Mouse (Mus musculus): ENCODE data around the gene Dstn. TPM values are rescaled to one million over a fixed set of nuclear protein-coding genes. Genes with fewer than 3 reads are reported as not detected.

The Dstn gene
- polyA plus RNA-seq, 1 experiment from 2014 or later, result 736 TPM

DNA sequence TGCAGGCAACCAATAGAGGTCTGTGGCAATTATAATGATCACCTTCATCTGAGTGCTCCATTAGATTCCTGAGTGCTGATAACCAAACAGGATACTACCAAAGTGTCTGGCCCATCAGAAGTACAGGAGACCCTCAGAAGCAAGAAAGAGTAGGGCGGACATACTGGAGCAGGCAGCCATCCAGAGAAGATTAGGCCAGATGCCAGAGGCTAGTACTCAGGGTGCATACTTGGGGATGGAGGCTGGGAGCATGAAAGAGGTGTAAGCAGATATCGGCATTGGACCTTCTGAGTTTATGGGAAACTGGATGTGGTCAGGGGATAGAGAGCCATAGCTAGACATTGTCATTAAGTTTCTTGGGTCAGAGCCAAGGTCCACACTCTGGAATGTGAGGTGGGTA, 55.7 kb downstream of the Dstn start:
- no peak overlapping the region for H3K27ac ChIP-seq
- no peaks in the 10 kb centered on the region for H3K4me1 ChIP-seq
- no peaks in the 10 kb centered on the region for H3K9me3 ChIP-seq
- no peak overlapping the region for H3K4me2 ChIP-seq
- H3K4me3 ChIP-seq (replicated peaks), result no peak overlapping the region
- peaks cover 73% of the 10 kb centered on the region for H3K36me3 ChIP-seq
- ATAC-seq (ENCODE audit: insufficient read depth, low FRiP score, low read depth), result no peak
- H3K27me3 ChIP-seq (replicated peaks), result no peaks in the 10 kb centered on the region
- no peak overlapping the region for H3K9ac ChIP-seq
- WGBS, result 83% methylated on average over 2 of the region's 2 CpGs

DNA sequence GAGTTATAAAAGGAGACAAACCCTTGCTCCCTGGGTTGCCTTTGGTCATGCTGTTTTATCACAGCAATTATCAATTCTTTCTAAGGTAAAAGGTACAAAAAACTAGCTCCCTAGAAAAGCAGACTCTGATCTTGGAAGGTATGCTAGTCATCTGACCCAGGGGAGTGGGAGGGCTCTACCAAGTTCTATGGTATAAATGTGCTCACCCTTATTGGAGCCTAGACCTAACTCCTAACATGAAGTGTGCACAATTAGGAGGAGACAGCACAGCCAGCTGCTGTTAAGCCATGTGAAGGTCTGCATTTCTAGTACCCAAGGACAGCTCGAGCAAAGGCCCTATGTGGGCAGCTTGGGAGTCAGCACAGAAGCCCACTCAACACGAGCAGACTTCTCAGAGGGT, 56.8 kb downstream of the Dstn start:
- peaks cover 63% of the 10 kb centered on the region for H3K36me3 ChIP-seq
- no peak overlapping the region for H3K9ac ChIP-seq
- H3K4me3 ChIP-seq (replicated peaks), result no peak overlapping the region
- no peak overlapping the region for H3K27ac ChIP-seq
- no peak overlapping the region for H3K4me2 ChIP-seq
- no peaks in the 10 kb centered on the region for H3K9me3 ChIP-seq
- H3K4me1 ChIP-seq, result no peaks in the 10 kb centered on the region
- no peak for ATAC-seq (ENCODE audit: insufficient read depth, low FRiP score, low read depth)
- 72% methylated on average over 2 of the region's 2 CpGs for WGBS
- H3K27me3 ChIP-seq (replicated peaks), result no peaks in the 10 kb centered on the region

DNA sequence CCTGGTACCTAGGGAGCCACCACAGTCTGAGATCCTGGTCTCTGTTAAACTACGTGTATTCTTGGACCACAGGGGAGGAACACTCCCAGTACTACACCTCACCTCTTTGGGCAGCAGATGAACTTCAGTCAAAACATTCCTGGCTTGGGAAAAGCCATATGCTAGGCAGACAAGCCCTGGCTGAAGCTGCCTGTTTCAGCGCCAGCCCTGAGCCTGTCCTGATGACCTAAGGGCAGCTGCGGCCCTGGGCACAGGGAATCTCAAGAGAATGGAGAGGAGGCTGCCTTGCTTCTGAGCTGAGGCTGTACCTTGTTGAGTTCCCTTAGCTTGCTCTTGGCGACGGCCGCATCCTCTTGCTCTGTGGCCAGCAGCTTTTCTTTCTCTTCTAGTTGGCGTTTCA, 58.0 kb downstream of the Dstn start:
- WGBS, result 92% methylated on average over 7 of the region's 7 CpGs
- peaks cover 51% of the 10 kb centered on the region for H3K36me3 ChIP-seq
- no peaks in the 10 kb centered on the region for H3K9me3 ChIP-seq

DNA sequence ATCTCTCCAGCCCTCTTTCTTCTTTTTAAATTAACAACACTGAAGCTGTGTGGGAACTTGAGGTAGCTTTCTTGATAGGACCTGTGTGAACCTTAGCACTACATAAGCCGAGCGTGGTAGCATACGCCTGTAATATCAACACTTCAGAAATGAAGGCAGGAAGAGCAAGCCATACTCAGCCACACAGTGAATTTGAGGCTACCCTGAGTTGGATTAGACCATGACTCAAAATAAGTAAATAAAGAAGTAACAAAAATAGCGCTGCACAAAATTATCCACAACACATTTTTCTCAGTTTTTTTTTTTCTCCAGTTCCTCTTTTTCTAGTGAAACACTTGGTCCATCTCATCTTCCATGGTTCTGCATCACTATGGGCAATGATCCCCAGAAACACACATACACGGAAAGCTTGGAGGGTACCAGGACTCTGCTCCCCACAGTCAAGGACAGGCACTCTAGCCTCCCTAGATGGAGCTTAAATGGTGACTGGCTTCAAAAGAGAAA, 60.1 kb downstream of the Dstn start:
- Histone ChIP-seq H3K9ac (no peak overlapping the region), H3K27me3 (replicated peaks) (no peaks in the 10 kb centered on the region), H3K36me3 (peaks cover 46% of the 10 kb centered on the region), H3K4me2 (no peak overlapping the region), H3K4me1 (no peaks in the 10 kb centered on the region), H3K4me3 (replicated peaks) (no peak overlapping the region), H3K9me3 (no peaks in the 10 kb centered on the region), H3K27ac (no peak overlapping the region)
- 92% methylated on average over 5 of the region's 5 CpGs for WGBS
- no peak for ATAC-seq (ENCODE audit: insufficient read depth, low FRiP score, low read depth)

More for the DNA sequence above, 58.0 kb downstream of the Dstn start:
- no peak overlapping the region for H3K27ac ChIP-seq
- H3K9ac ChIP-seq, result no peak overlapping the region
- H3K4me2 ChIP-seq, result no peak overlapping the region
- H3K27me3 ChIP-seq (replicated peaks), result no peaks in the 10 kb centered on the region
- no peaks in the 10 kb centered on the region for H3K4me1 ChIP-seq
- H3K4me3 ChIP-seq (replicated peaks), result no peak overlapping the region
- no peak for ATAC-seq (ENCODE audit: insufficient read depth, low FRiP score, low read depth)

DNA sequence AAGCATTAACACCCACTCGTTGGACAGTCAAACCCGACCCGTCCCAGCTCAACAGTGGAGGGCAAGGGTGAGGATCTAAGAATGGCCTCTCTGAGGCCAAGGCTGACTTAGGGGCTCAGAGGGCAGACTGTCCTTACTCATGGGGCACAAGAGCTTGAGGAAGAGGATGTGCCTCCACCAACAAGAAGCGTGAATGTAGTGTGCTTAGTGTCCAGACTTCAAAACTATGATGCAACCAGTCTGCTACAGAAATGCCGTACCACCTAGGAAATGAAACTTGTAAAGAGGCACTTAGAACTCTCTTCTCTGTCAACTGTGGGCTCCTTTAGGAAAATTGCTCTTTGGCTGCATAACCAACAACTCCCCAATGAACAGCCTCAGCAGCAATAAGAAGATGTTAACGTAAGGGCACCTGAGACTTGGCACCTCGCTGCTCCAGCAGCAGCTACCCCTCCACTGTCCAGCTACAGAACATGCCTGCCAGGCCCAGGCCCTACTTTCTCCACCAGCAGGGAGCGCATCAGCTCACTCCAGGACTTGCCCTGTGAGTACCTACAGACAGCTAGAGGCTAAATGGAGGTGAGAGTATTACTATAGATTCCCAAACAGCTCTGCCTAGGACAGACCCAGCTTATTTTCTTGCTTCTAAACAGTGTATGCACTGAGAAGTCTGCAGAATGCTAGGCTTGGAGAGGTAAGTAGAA, 63.5 kb downstream of the Dstn start:
- no peak for ATAC-seq (ENCODE audit: insufficient read depth, low FRiP score, low read depth)
- H3K4me1 ChIP-seq, result no peaks in the 10 kb centered on the region
- no peaks in the 10 kb centered on the region for H3K9me3 ChIP-seq
- peaks cover 19% of the 10 kb centered on the region for H3K36me3 ChIP-seq
- H3K27ac ChIP-seq, result no peak overlapping the region
- no peak overlapping the region for H3K9ac ChIP-seq
- no peak overlapping the region for H3K4me2 ChIP-seq
- H3K27me3 ChIP-seq (replicated peaks), result no peaks in the 10 kb centered on the region
- H3K4me3 ChIP-seq (replicated peaks), result no peak overlapping the region
- 90% methylated on average over 8 of the region's 8 CpGs for WGBS

DNA sequence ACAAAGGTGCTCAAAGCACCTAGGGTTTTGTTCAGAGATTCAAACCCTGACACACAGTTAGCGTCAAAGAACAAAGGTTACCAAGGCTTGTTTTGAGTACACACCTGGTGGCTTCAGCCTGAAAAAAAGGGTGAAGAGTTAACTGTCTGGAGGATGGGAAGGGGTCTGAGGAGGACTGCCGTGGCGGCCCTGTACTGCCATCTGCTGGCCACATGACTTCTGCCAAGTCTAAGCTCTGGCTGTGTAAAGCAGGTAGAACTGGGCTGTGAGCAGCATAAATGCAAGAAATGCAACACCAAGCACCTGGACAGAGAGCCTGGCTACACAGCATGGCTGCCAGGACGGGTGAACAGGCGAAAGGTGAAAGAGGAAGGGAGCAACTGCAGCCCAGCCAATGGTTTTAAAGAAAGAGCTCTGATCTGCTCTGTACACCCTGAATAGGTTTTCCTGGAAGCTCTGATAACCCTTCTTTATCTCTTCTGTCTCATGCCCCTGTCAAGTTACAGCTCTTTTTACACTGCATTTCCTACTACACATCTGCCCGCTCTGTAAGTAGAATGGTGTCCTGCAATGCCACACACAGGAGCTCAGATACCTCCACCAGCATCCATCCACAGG, 65.8 kb downstream of the Dstn start:
- WGBS, result 34% methylated on average over 6 of the region's 6 CpGs
- H3K27ac ChIP-seq, result no peak overlapping the region

DNA sequence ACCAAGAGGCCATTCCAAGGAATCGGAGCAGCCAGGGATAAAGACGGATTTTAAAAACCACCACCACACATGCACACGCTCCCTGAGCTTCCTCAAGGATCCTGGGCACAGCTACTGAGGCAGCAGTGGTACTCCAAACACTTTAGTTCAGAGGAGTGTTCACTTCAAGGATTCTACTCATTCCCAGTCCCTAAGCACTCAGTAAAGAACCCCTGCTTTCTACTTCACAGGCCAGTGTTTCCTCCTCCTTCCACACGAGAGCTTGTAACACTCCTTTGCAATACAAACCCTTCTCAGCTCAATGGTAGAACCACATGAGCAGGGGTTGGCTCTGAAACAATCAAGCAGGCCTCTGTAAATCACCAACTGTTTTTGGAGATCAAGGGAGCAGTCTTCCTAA, 67.0 kb downstream of the Dstn start:
- no peak overlapping the region for H3K27ac ChIP-seq
- WGBS, result 78% methylated on average over 4 of the region's 4 CpGs
- no peak overlapping the region for H3K4me3 ChIP-seq (replicated peaks)
- no peaks in the 10 kb centered on the region for H3K27me3 ChIP-seq (replicated peaks)
- peaks cover 17% of the 10 kb centered on the region; the same call in 1 of the 2 replicates for H3K36me3 ChIP-seq
- H3K4me1 ChIP-seq, result no peaks in the 10 kb centered on the region
- H3K9ac ChIP-seq, result no peak overlapping the region
- no peak for ATAC-seq (ENCODE audit: insufficient read depth, low FRiP score, low read depth)
- H3K9me3 ChIP-seq, result no peaks in the 10 kb centered on the region
- no peak overlapping the region for H3K4me2 ChIP-seq

More for the DNA sequence above, 65.8 kb downstream of the Dstn start:
- H3K4me1 ChIP-seq, result no peaks in the 10 kb centered on the region
- H3K4me3 ChIP-seq (replicated peaks), result no peak overlapping the region
- peak; percentile 41; the same call in 1 of the 2 replicates for ATAC-seq (ENCODE audit: insufficient read depth, low FRiP score, low read depth)
- no peak overlapping the region for H3K4me2 ChIP-seq
- H3K9ac ChIP-seq, result no peak overlapping the region
- peaks cover 16% of the 10 kb centered on the region; the same call in 1 of the 2 replicates for H3K36me3 ChIP-seq
- H3K9me3 ChIP-seq, result no peaks in the 10 kb centered on the region
- no peaks in the 10 kb centered on the region for H3K27me3 ChIP-seq (replicated peaks)

DNA sequence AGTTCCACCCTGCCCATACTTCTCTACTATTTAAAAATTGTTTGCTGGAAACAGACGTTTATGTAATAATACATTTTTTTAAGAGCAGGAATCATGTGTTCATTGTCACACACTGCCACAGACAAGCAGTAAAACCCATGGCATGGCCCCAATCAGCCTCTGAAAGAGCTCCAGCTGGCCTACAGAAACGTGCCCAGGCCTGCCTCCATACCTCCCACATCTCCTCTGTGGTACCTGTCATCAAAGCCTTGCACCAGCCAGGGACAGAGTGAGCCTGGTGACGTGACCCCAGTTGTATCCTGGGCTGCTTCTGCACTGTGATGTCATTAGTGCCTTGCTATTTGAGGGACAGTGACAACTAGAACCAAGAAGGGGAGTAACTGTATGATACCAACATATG, 67.8 kb downstream of the Dstn start:
- WGBS, result 48% methylated on average over 3 of the region's 3 CpGs
- Histone ChIP-seq H3K4me2 (no peak overlapping the region), H3K9me3 (no peaks in the 10 kb centered on the region), H3K36me3 (peaks cover 22% of the 10 kb centered on the region; the same call in 1 of the 2 replicates), H3K4me3 (replicated peaks) (no peak overlapping the region), H3K27me3 (replicated peaks) (no peaks in the 10 kb centered on the region), H3K27ac (no peak overlapping the region), H3K9ac (no peak overlapping the region), H3K4me1 (no peaks in the 10 kb centered on the region)
- 0 out of 2 replicates have a peak, but pooled peaks have one; percentile 19 for ATAC-seq (ENCODE audit: insufficient read depth, low FRiP score, low read depth)

DNA sequence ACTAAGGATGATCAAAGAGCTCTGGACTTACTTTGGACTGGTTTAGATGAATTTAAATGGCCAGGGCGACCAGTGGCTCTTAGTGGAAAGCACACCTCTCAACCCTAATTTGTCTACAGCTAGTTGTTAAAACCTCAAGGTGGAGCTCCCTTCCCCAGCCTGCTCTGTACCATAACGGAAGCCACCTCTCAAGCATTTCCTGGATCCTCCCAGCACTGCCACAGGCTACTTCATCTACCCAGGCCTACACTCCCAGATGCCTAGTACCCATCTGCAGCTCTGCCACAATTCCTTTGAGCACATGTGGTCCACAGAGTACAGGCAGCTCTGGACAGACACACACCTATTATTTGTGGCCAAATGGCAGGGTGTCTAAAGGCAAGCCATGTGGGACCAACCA, 68.4 kb downstream of the Dstn start:
- Histone ChIP-seq H3K4me3 (replicated peaks) (no peak overlapping the region), H3K4me2 (no peak overlapping the region), H3K27ac (no peak overlapping the region), H3K4me1 (no peaks in the 10 kb centered on the region), H3K36me3 (peaks cover 22% of the 10 kb centered on the region; the same call in 1 of the 2 replicates), H3K9me3 (no peaks in the 10 kb centered on the region), H3K9ac (no peak overlapping the region), H3K27me3 (replicated peaks) (no peaks in the 10 kb centered on the region)
- 57% methylated on average over 2 of the region's 2 CpGs for WGBS
- ATAC-seq (ENCODE audit: insufficient read depth, low FRiP score, low read depth), result no peak

DNA sequence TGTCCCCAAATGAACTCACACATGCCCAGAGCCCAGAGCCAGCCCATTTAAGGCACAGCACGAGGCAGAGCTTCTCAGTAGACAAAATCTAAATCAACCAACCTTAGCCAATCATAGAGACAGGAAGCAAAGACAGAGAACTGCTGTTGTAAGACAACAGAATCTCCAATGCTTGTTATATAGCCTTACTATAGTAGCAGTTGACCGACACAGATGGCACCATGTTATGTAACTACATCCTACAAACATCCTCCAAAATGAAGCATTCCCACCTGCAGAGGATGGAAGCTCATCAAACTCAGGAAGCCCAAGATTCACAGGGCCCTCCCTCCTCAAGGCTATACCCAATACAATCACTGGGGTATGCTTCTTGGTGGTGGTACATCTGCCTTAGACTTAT, 72.4 kb downstream of the Dstn start:
- WGBS, result 74% methylated on average over 2 of the region's 2 CpGs
- no peak for ATAC-seq (ENCODE audit: insufficient read depth, low FRiP score, low read depth)
- Histone ChIP-seq H3K27me3 (replicated peaks) (no peaks in the 10 kb centered on the region), H3K36me3 (peaks cover 12% of the 10 kb centered on the region; the same call in 1 of the 2 replicates), H3K9me3 (no peaks in the 10 kb centered on the region), H3K9ac (no peak overlapping the region), H3K4me3 (replicated peaks) (no peak overlapping the region), H3K4me2 (no peak overlapping the region), H3K27ac (no peak overlapping the region), H3K4me1 (no peaks in the 10 kb centered on the region)

DNA sequence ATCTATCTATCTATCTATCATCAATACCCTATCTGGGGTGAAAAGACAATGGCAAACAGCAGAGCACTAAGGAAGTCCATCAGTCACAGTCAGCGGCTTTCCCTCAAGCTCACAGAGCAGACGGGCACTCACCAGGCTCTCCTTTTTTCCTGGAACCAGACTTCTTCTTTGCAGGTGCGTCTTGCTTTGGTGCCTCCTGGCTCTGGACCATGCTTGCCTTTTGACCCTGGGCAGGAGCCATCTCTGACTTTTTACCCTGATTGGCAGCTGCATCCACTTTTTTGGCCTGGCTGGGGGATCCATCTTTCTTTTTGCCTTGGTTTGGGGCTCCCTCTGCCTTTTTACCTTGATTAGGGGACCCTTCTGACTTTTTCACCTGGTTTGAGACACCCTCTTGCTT, 72.9 kb downstream of the Dstn start:
- no peak overlapping the region for H3K27ac ChIP-seq
- no peak for ATAC-seq (ENCODE audit: insufficient read depth, low FRiP score, low read depth)
- 88% methylated on average over 3 of the region's 3 CpGs for whole genome bisulfite sequencing
- H3K27me3 ChIP-seq (replicated peaks), result no peaks in the 10 kb centered on the region
- no peak overlapping the region for H3K4me2 ChIP-seq
- no peak overlapping the region for H3K4me3 ChIP-seq (replicated peaks)
- H3K4me1 ChIP-seq, result no peaks in the 10 kb centered on the region
- H3K9ac ChIP-seq, result no peak overlapping the region
- H3K9me3 ChIP-seq, result no peaks in the 10 kb centered on the region
- H3K36me3 ChIP-seq, result peaks cover 12% of the 10 kb centered on the region; the same call in 1 of the 2 replicates

DNA sequence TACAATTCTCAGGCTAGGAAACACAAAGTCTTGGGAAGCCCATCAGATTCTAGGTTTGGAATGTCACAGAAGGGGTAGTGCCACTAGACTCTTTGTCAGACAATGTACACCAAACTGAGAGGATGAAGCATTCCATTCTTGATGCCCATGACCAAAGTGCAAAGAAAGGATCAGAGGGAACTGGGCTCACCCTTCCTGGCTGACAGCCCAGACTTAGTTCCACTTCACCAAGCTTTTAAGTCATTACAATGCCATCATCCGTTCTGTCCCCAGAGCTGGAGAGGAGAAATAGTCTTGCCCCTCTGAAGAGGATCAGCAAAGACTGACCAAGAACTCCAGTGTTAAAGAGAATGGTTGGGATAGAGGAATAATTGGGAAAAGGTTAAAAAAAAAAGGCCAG, 75.9 kb downstream of the Dstn start:
- WGBS, result 52% methylated on average over 1 of the region's 1 CpGs
- H3K4me3 ChIP-seq (replicated peaks), result no peak overlapping the region
- H3K36me3 ChIP-seq, result peaks cover 6% of the 10 kb centered on the region; the same call in 1 of the 2 replicates
- no peaks in the 10 kb centered on the region for H3K27me3 ChIP-seq (replicated peaks)
- H3K4me2 ChIP-seq, result no peak overlapping the region
- H3K9me3 ChIP-seq, result no peaks in the 10 kb centered on the region
- no peaks in the 10 kb centered on the region for H3K4me1 ChIP-seq
- ATAC-seq (ENCODE audit: insufficient read depth, low FRiP score, low read depth), result no peak
- no peak overlapping the region for H3K9ac ChIP-seq
- H3K27ac ChIP-seq, result no peak overlapping the region

Data from stomach, embryonic 15.5 days (tissue).